Mouse (Mus musculus): ENCODE results near the gene Map7d1. TPM values are rescaled to one million over a fixed set of nuclear protein-coding genes. Genes with fewer than 3 reads are reported as not detected.

The Map7d1 gene
- polyA plus RNA-seq, 1 experiment from 2014 or later = 20.9 TPM

DNA sequence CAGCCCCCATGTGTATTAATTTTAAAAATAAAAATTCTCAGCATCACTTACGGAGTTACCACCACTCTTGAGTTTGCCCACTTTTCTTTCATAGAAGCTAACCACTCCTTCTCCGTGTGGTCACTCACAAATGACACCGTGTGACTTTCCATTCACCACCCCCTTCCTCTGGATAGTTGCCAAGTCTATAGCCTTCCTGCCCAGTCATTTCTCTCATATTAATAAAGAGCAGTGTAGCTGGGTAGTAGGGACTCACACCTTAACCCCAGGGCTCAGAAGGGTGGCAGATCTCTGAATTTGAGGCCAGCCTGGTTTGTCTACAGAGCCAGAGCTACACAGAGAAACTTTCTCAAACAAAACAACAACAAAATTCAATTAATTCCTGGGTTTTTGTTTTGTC is 58.7 kb downstream of the Map7d1 start:
- Histone ChIP-seq H3K4me1 (peaks cover 46% of the 10 kb centered on the region), H3K4me2 (no peak overlapping the region), H3K9me3 (replicated peaks) (no peaks in the 10 kb centered on the region), H3K9ac (no peak overlapping the region), H3K36me3 (peaks cover 78% of the 10 kb centered on the region), H3K27ac (no peak overlapping the region; the same call in 1 of the 2 replicates), H3K27me3 (replicated peaks) (no peaks in the 10 kb centered on the region), H3K4me3 (no peak overlapping the region)
- 77% methylated on average over 3 of the region's 3 CpGs for WGBS (ENCODE audit: insufficient replicate concordance)
- ATAC-seq = no peak

DNA sequence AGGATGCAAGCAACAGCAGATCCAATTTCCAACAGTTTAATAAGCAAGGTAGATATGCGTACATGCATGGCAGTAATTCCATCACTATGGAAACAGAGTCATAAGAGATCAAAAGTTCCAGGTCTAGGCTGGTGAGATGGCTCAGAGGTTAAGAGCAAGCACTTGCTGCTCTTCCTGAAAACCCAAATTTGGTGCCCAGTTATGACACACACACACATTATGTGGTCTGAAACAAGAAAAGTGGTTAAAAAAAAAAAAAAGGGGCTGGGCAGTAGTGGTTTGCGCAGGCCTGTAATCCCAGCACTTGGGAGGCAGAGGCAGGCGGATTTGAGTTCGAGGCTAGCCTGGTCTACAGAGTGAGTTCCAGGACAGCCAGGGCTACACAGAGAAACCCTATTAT is 61.2 kb downstream of the Map7d1 start:
- Histone ChIP-seq H3K27me3 (replicated peaks) (no peaks in the 10 kb centered on the region), H3K9ac (no peak overlapping the region), H3K27ac (no peak overlapping the region), H3K36me3 (peaks cover 94% of the 10 kb centered on the region), H3K4me3 (no peak overlapping the region), H3K4me1 (peaks cover 36% of the 10 kb centered on the region), H3K4me2 (no peak overlapping the region), H3K9me3 (replicated peaks) (no peaks in the 10 kb centered on the region)
- ATAC-seq = no peak
- 84% methylated on average over 4 of the region's 4 CpGs for WGBS (ENCODE audit: insufficient replicate concordance)

DNA sequence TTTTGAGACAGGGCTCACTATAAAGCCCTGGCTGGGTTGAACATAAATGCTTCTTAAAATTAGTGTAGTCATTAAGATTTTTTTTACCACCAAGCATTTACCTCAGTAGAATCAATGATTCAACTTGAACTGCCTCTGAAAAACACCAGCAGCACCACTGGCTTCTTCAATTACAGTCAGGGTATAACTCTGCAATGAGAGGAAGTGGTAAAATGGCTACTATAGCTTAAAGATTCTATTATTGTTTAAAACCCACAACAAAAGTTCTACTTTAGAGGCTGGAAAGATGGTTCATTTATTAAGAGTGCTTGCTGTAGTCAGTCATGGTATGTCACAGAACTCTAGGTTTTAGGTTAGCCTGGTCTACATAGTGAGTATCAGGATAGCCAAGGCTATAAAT is 61.9 kb downstream of the Map7d1 start:
- Histone ChIP-seq H3K36me3 (peaks cover 94% of the 10 kb centered on the region), H3K27me3 (replicated peaks) (no peaks in the 10 kb centered on the region), H3K27ac (no peak overlapping the region), H3K4me2 (no peak overlapping the region), H3K9me3 (replicated peaks) (no peaks in the 10 kb centered on the region), H3K4me3 (no peak overlapping the region), H3K9ac (no peak overlapping the region), H3K4me1 (peaks cover 29% of the 10 kb centered on the region)
- ATAC-seq = no peak

DNA sequence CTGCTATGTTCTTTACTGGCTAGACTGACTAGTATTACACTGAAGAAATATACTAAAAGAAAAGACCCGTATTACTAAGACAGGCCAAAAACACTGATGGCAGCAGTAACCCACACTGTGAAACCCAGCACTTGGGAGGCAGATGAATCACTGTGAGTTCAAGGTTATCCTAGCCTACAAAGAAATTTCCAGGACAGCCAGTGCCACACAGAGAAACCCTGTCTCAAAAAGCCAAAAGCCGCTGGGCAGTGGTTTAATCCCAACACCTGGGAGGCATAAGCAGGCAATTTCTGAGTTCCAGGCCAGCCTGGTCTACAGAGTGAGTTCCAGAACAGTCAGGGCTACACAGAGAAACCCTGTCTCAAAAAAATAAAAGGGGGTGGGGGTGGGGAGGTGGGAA is 65.5 kb downstream of the Map7d1 start:
- Histone ChIP-seq H3K4me3 (no peak overlapping the region), H3K27ac (no peak overlapping the region), H3K36me3 (peaks cover 95% of the 10 kb centered on the region), H3K9ac (no peak overlapping the region), H3K4me2 (no peak overlapping the region), H3K4me1 (no peaks in the 10 kb centered on the region), H3K27me3 (replicated peaks) (no peaks in the 10 kb centered on the region), H3K9me3 (replicated peaks) (no peaks in the 10 kb centered on the region)
- ATAC-seq = no peak
- 88% methylated on average over 2 of the region's 2 CpGs for WGBS (ENCODE audit: insufficient replicate concordance)

DNA sequence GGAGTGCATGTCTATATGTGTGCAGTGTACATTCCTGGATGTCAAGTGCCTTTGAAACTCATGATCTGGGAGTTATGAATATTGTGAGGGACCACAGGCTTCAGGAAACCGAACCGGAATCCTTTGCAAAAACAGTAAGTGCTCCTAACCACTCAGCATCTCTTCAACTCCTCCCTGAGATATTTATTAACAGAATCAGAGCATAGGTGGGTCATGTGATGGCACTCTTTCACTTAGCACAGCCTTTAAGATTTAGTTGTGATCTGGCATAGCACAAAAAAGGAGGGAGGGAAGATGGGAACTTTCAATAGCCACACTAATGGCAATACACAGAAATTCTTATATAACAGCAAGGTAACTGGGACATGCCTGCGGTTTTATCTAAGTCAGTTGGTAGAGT is 69.0 kb downstream of the Map7d1 start:
- Histone ChIP-seq H3K27ac (no peak overlapping the region), H3K36me3 (peaks cover 93% of the 10 kb centered on the region), H3K4me1 (0 out of 2 replicates have a peak, but pooled peaks cover 4% of the 10 kb centered on the region), H3K27me3 (replicated peaks) (no peaks in the 10 kb centered on the region), H3K9ac (no peak overlapping the region), H3K9me3 (replicated peaks) (no peaks in the 10 kb centered on the region), H3K4me3 (no peak overlapping the region), H3K4me2 (no peak overlapping the region)
- no peak for ATAC-seq
- 92% methylated on average over 3 of the region's 3 CpGs for WGBS (ENCODE audit: insufficient replicate concordance)

DNA sequence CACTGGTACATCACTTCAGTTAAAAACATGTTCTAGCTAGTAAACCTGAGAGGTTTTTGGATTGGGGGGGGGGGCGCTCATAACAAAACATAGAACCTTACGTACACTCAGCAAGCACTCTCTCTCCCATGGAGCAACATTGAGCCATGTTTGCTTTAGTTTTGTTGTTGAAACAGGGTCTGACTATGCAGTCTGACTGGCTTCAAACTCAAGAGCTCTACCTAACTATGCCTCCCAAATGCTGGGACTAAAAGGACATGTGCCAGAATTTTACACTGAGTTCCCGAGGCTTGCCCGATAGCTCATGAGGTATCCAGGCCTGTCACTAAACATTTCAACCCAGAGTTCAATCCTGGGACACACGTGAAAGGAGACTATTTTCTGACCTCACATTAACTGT is 73.1 kb downstream of the Map7d1 start:
- 87% methylated on average over 5 of the region's 5 CpGs for WGBS (ENCODE audit: insufficient replicate concordance)
- no peak overlapping the region for H3K9ac ChIP-seq
- no peak overlapping the region for H3K4me2 ChIP-seq
- ATAC-seq = no peak
- H3K36me3 ChIP-seq = peaks cover 92% of the 10 kb centered on the region
- no peak overlapping the region for H3K4me3 ChIP-seq
- no peaks in the 10 kb centered on the region for H3K27me3 ChIP-seq (replicated peaks)
- 0 out of 2 replicates have a peak, but pooled peaks cover 9% of the 10 kb centered on the region for H3K4me1 ChIP-seq
- H3K9me3 ChIP-seq (replicated peaks) = no peaks in the 10 kb centered on the region
- H3K27ac ChIP-seq = no peak overlapping the region

Other genes starting within 250 kb of the Map7d1 start
- gene Csf3r, start 231.8 kb downstream of the Map7d1 start, polyA plus RNA-seq (2016; fragmentation: Nextera tagmentation; extraction: Ambion mirVana) = 2.8 TPM in 2 replicates
- 128 and 138 TPM in 2 replicates for gene Mrps15, start 209.4 kb downstream of the Map7d1 start, polyA plus RNA-seq (2016; fragmentation: Nextera tagmentation; extraction: Ambion mirVana)
- 2.8 and 3.0 TPM in 2 replicates for gene Oscp1, start 197.8 kb downstream of the Map7d1 start, polyA plus RNA-seq (2016; fragmentation: Nextera tagmentation; extraction: Ambion mirVana)
- 34.5 and 36.7 TPM in 2 replicates for gene Lsm10, start 159.7 kb downstream of the Map7d1 start, polyA plus RNA-seq (2016; fragmentation: Nextera tagmentation; extraction: Ambion mirVana)
- 22.4 and 23.0 TPM in 2 replicates for gene Stk40, start 152.4 kb downstream of the Map7d1 start, polyA plus RNA-seq (2016; fragmentation: Nextera tagmentation; extraction: Ambion mirVana)
- 19.3 and 19.5 TPM in 2 replicates for gene Eva1b, start 108.6 kb downstream of the Map7d1 start, polyA plus RNA-seq (2016; fragmentation: Nextera tagmentation; extraction: Ambion mirVana)
- 1.3 and 1.6 TPM in 2 replicates for gene Sh3d21, start 92.9 kb downstream of the Map7d1 start, polyA plus RNA-seq (2016; fragmentation: Nextera tagmentation; extraction: Ambion mirVana)
- 162 and 163 TPM in 2 replicates for gene Thrap3, start 53.6 kb downstream of the Map7d1 start, polyA plus RNA-seq (2016; fragmentation: Nextera tagmentation; extraction: Ambion mirVana)
- 43.7 and 44.0 TPM in 2 replicates for gene Trappc3, start 6.0 kb upstream of the Map7d1 start, polyA plus RNA-seq (2016; fragmentation: Nextera tagmentation; extraction: Ambion mirVana)
- gene Col8a2, start 30.4 kb upstream of the Map7d1 start, polyA plus RNA-seq (2016; fragmentation: Nextera tagmentation; extraction: Ambion mirVana) = 1.8 and 2.3 TPM in 2 replicates
- 36.0 and 38.0 TPM in 2 replicates for gene Adprhl2, start 65.4 kb upstream of the Map7d1 start, polyA plus RNA-seq (2016; fragmentation: Nextera tagmentation; extraction: Ambion mirVana)
- gene Tekt2, start 69.3 kb upstream of the Map7d1 start, polyA plus RNA-seq (2016; fragmentation: Nextera tagmentation; extraction: Ambion mirVana) = 0.54 and 0.57 TPM in 2 replicates
- gene Ago3, start 173.2 kb upstream of the Map7d1 start, polyA plus RNA-seq (2016; fragmentation: Nextera tagmentation; extraction: Ambion mirVana) = 8.1 and 8.2 TPM in 2 replicates
- 1.4 and 1.7 TPM in 2 replicates for gene Ago1, start 212.2 kb upstream of the Map7d1 start, polyA plus RNA-seq (2016; fragmentation: Nextera tagmentation; extraction: Ambion mirVana)